Mouse (Mus musculus) cerebellum, adult 9-10 months (tissue): ENCODE measurements around the gene Igtp.
"Not testable (repeated sequence)": the region's sequence is repeated elsewhere in the genome, so short reads cannot be mapped to it uniquely, and the experiment has no call there.

Experiments
- DNase-seq: peaks from one replicate; pipeline ENCODE4 v3.0.0; 2022

Igtp gene

DNA sequence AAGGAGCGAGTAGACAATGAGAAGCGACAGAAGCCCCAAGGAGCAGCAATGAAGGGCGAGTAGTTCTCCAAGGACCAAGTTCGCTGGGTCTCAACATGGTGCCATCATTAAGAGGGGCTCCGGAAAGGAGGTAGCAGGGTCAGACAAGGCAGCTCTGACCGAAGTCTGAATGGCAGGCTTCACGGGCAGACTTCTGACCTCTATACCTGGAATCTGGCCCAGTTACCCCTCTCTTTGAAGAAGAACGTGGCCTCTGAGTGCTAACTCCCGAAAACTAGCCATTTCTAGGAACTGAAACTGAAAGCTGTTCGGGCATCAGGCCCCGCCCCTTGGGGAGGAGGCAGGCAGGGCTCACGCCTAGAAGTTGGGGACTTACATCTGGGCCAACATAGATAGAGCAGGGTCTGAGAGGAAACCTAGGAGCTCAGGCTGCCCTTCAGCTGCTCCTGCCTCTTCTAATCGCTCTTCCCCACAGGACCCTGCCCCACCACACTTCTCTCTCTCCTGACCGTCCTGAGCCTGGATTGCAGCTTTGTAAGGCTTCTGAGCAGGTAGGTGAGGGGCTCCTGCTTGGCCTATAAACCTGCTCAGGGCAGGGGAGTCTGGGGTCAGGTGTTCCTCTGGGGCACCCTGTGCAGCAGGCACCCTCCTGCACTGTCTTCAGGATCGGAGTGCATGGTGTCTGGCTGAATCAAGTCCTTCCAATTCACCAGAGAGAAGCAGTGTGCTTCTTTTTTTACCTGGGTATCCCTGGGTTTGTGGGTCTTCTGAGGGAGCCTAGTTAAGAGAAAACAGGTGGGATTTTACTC, at the start of gene Igtp, which contains the start of gene Irgm2:
Gene Igtp (plus strand): TSS at position 328 of the 809 bp plus-strand sequence.
Gene Irgm2 (plus strand): TSS at position 390 of the 809 bp plus-strand sequence.
- not testable (repeated sequence) for DNase-seq

DNA sequence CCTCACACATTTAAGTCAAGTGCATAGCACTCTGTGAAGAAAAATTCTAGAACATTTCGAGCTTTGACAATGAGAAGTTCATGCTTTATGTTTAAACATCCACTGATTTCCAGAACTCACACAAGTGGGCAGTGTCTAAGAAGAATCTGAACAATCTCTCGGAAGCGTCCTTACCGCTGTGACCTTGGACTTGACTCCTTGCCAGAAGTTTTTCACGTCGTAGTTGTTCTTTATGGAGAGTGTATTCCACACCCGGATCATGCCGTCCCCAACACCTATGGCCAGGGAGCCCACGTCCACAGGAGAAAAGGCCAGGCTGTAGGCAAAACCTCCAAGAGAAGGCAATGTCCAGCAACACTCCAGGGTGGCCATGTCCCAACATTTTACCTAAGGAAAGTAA, 43.9 kb upstream of the Igtp start:
- no peak for DNase-seq

DNA sequence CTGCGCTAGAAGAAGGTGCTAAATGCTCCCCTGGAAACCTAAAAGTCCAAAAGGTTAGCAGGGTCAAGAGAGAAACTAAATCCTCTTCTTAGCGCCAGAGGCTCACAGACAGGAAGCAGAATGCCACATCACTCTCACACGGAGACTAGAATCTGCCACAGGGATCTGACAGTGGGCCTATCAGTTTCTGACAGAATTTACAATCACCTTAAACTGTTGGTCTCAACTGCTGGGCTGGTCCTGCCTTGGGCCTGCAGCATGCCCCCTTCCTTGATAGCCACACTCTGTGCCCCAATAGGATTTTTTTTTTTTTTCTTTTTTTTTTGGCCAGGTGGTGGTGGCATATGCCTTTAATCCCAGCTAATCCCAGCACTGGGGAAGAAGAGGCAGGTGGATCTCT, 42.5 kb upstream of the Igtp start:
- DNase-seq, result no peak

DNA sequence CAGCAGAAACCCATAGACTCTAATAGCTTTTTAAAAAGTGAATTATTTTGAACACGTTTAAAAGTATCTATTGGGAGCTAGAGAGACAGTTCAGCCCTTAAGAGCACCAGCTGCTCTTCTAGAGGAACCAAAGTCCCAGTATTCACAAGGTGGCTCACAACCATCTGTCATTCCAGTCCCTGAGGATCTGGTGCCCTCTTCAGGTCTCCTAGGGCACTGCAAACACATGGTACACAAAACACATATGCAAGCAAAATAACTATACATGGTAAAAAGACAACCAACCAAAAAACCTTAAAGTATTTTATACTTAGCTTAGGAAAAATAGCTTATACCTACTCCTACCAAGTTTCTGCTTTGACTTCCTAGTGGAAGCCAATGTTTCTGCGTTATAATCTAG, 34.3 kb upstream of the Igtp start:
- no peak for DNase-seq

DNA sequence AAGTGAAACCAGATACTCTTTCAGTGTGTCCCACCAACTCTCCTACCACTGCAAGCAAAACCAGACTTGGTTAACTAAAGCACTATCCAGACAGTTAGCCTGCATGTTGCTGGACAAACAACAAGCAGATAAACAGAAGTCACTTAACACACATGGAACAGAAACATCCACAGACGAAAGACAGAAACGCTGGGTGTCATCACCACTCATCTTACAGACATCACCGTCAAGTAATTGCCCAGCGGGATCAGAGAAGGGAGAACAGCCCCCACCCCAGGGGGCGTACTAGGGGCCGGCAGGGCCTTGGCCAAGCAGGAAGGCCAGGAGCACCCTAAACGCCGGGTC, 31.6 kb upstream of the Igtp start:
- DNase-seq, result no peak

DNA sequence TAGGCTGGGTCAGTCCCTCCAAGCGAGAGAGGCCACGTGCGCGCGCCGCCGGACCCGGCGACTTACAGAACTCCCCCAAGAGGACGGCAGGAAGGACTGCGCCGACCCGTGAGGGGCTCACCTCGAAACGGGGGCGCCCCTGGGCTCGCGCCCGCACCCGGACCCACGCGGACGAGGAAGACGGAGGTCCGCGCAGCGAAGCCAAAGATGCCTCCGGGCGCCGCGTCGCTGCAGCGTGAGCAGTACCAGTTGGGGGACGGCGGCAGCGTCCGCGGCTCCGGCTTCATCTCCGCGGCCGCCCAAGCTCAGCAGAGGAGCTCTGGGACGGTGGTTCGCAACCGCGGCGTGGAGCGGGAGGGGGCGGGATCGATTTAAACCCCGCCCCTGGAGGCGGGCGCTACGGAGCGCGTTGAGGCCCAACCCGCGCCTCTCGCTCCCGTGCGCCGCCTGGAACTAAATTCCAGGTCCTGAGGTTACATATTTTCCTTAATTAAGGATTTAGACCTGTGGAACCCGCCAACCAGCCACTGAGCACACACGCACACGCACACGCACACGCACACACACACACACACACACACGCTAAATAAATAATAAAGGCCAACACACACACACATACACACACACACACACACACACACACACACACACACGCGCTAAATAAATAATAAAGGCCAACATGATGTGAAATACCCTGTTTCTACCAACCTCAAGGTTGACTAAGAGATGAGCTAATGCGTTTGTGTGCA, 31.0 kb upstream of the Igtp start, which contains the start of gene Gemin5:
Gene Gemin5 (minus strand): TSS at position 373 of the 749 bp plus-strand sequence.
- DNase-seq, result peak; percentile 85

DNA sequence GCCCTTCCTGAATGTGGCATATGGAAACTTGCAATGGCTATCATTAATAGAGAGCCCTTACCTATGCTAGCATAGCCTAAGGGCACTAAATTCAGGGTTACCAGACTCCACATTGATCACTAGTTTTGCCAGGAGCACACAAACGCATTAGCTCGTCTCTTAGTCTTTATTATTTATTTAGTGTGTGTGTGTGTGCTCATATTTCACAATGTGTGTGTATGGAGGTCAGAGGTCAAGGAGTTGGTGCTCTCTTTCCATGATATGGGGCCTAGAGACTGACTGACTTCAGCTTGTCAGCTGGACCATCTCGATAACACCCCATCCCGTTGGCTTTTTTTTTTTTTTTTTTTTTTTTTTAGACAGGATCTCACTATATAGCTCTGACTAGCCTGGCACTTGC, 29.7 kb upstream of the Igtp start:
- DNase-seq, result no peak

DNA sequence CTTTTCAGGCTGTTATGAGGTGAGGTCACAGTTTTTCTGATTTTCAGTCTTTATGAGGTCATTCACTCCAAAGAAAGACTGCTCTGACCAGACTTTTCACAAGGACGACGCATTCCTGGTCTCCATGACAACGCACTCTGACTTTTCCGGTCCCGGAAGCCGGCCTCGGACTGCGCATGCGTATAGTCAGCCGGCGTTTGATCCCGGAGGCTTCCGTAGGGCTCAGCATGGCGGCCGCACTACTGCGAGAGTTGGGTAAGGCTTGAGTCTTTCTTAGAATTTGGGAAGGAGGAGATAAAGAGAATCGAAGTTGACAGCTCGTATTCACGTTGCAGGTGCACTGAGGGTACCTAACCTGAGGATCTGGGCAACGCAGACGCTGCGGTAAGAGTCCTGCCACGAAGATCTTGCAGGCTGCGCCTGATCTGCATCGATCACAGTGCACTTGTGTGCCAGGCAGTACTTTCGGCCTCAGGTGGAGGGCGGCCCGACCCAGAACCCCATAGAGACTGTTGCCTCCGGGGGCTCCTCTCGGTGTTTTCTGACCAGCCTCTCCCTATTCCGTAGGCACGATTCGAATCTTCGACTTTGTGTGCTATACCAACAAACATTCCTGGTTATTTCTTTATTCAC, 27.8 kb upstream of the Igtp start, which contains the start of gene Mrpl22:
Gene Mrpl22 (plus strand): TSS at position 203 of the 633 bp plus-strand sequence.
- peak; percentile 94 for DNase-seq

DNA sequence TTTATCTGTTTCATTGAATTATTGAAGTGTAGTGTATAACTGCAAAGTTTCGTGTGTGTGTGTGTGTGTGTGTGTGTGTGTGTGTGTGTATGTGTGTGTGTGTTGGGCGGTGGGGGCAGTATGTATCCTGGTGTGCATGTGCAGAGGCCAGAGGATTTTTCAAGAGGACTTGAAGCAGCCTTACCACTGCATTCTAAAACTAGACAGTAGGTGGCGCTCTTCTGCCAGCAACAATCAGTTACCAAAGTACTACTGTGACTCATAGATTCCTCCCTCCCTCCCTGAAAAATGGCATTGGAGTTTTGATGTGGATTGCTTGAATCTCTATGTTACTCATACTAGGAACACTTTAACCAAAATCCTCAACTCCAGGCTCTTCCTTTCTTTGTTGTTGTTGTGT, 19.8 kb upstream of the Igtp start:
- peak; percentile 87 for DNase-seq

DNA sequence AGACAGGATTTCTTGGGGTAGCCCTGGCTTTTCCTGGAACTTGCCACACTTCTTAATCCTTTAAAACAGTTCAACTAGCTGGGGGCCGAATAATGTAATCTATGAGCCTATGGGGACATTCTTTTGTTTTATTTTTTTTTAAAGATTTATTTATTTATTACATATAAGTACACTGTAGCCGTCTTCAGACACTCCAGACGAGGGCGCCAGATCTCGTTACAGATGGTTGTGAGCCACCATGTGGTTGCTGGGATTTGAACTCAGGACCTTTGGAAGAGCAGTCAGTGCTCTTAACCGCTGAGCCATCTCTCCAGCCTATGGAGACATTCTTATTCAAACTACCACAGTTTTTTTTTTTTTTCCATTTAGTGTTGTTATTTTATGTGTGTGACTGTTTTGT, 19.4 kb upstream of the Igtp start:
- DNase-seq, result not testable (repeated sequence)

DNA sequence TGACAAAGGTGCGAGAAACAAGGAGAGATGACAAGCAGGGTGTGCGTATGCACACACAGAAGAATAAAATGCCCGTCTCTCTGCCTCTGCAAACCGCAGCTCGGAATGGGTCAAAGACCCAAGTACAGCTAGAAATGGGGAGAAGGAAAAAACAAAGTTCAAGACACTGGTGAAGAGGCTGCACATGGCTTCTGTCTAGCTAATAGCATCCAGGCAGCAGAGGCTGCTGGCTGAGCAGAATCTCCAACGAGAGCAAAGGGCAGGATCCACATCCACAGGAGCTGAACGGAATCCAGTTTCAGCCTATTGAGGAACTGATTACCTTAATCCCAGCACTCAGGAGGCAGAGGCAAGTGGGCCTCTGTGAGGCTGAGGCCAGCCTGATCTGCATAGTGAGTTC, 18.6 kb upstream of the Igtp start:
- DNase-seq, result no peak

DNA sequence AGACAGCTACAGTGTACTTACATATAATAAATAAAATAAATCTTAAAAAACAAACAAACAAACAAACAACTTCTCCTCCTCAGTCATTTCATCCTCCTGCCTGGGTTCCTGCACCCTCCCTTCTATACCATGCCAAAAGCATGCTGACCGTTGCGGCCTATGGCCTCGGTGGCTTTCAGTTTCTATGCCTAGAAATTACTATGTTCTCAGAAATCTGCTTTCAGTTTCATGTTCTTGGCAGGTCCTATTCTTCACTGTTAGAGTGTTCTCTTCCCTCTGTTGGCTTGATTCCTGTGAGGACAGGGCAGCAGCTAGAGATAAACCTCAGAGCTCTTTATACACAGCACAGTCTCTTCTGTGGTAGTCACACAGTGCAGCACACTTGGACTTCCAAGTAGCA, 15.8 kb upstream of the Igtp start:
- DNase-seq, result no peak

DNA sequence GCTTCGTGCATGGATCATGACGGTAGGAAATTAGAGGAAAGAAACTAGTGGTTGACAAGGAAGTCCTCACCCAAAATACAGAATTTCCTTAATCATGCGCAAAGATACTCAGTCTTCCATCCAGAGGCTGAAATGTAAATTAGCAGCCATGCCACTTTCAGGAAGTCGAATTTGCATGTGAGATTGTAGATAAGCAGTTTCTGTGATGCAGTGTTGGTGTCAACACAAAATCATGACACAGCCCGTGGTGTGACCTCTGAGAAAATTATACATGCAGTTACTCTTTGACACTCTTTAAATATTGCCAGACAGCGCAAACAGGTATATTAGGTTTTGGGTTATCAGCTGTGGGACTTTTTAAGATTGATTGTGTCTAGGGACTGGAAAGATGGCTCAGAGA, 9.7 kb upstream of the Igtp start:
- no peak for DNase-seq

DNA sequence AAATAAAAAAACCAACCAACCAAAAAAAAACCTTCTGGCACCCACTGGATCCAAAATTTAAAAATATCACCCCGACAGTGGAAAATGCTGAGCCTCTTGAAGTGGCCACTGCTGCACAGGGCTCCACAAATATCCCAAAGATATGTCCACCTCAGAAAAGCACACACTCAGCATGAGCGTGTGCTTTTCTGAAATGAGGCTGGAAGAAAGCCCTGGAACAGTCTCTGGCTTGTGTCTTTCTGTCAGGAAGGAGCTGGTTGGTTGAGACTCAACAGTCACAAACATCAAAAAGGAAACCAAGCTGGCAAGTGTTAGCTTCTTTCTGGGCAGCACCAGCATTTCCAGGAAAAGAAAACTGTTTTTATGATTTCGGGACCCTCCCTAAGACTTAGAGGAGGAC, 6.0 kb upstream of the Igtp start:
- DNase-seq, result peak; percentile 63

DNA sequence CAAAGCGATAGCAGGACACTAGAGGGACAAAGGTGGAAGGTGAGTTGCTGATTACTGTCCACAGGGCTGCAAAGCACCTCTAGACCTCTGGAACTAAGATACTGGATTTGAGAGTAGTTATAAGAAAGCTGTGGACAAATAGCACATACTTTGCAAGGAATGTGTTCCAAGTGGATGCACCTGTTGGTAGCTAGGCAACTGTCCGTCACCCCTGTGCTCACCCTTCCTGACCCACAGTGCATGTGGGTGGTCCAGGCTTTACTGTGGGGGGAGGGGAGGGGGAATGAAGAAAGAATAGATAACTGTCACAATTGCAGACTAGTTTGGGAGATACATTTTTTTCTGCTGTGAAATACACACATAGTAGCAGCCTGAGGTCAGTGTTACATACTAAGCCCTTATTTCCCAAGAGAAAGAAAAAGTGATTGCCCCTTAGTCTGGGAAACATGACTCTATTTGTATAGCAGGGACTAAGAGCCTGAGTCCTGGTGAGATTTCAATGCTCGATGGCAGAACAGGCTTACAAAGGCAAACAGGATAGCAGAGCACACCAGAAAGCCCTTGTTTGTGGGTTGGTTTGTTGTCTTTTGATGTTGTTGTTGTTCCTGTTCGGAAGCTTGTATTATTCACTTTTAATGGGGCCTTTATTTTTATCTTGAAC, 5.4 kb upstream of the Igtp start:
- no peak for DNase-seq

DNA sequence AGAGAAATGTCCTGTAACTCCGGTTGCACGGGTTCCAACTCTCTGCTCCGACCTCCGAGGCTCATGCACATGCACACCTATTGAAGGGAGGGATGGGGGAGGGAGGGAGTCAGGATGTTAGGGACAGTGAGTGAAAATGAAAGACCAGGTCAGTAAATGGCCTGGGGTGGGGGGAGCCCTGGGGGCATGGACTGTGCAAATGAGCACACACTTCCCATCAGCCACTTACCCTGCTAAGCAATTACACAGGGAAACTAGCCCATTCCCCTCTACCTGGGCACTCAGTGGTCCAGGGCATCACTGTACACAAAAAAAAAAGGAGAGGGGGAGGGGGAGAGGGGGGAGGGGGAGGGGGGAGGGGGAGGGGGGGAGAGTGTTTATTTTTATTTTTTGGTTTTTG, 693 bp upstream of the Igtp start:
- DNase-seq, result no peak

DNA sequence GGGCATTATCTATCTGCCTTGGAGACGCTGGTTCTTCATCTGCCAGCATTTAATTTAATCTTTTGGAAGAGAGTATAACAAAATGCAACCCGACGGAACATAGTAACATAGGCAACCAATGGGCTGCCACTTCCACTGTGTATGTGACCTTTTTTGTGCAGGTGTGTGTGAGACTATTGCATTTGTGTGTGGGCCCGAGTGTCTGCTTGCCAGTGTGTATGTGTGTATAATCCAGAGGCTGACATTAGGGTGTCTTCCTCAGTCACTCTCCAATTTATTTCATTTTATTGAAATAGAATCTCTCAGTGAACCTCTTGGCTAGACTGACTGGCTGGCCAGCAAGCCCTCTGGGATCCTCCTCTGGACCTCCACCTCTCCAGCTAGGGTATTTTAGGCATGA, 870 bp downstream of the Igtp start:
- no peak for DNase-seq

DNA sequence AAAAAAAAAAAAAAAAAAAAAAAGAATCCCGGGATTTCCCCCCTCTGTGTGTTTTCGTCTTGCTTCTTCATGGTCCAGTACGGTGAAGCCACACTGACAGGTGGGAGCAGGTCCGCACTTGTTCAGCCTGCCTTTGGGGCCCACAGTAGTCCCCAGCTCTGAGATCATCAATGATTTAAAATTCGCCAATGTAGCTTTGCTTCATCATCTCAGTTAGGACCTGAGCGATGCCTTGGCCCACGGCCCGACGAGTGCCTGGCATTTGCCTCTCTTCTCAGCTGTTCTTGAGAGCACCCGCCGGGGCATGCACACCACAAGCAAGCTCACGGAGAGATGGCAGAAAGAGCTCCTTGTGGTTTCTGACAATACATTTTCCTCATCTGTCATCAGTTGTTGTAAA, 1.7 kb downstream of the Igtp start:
- no peak for DNase-seq

DNA sequence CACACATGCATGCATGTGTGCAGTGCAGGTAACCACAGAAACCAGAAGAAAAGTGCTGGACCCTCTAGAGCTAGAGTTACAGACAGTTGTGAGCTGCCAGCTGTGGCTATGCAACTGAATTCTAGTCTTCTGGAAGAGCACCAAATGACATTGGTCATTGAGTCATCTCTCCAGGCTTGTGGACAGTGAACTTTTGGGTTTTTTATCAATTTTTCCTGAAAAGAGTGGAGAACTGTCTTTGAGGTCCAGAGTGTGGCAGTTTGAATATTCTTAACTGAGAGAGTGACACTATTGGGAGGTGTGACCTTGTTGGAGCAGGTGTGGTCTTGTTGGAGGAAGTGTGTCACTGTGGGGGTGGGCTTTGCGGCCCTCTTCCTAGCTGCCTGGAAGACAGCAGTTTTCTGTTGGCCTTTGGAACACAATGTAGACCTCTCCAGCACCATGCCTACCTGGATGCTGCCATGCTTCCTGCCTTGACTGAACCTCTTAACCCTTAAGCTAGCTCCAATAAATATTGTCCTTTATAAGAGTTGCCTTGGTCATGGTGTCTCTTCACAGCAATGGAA, 11.0 kb downstream of the Igtp start:
- no peak for DNase-seq

DNA sequence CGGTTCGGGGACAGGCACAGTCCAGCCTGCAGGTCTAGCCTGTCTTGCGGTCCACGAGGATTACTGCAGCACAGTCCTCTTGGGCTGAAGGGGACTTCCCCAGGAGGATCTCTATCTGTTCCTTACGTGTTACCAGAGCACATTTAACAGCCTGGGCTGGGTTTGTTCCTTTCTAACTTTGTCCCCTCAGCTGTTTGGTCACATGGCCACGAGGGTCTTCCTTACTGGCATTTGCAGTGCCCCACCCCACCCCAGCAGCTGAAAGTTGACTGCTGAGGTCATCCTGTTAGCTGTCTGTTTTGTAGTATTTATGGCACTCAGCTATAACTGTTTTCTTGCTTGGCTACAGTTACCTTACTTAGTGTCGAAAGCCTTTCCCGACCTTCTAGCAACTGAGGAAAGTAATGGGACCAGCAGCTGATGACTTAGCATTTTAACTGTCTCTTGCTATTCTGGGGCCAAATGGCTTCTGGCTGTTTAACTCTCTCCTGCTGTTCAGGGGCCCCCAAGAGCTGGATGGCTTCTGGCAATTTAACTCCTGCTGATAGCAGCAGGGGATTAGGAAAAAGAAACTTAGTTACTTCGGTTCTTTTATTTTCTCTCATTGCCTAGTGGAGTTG, 11.8 kb downstream of the Igtp start:
- DNase-seq, result no peak

DNA sequence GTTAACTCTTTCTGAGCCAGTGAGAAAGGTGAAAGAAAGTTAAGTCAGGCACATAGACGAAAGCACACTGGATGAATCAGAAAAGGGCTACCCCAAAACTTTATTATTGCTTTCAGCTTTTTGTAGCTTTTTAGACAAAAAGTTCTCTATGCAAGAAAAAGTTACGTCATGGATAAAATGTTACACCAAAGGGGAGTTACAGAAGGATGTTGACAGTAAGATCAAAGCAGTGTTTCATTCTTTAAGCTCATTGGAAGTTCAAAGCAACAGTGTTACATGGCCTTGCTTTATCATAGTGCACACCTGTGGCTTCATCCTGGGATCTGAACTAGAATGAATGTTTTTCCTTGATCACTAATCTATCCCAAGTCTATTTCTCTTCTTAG, 12.3 kb downstream of the Igtp start:
- no peak for DNase-seq

DNA sequence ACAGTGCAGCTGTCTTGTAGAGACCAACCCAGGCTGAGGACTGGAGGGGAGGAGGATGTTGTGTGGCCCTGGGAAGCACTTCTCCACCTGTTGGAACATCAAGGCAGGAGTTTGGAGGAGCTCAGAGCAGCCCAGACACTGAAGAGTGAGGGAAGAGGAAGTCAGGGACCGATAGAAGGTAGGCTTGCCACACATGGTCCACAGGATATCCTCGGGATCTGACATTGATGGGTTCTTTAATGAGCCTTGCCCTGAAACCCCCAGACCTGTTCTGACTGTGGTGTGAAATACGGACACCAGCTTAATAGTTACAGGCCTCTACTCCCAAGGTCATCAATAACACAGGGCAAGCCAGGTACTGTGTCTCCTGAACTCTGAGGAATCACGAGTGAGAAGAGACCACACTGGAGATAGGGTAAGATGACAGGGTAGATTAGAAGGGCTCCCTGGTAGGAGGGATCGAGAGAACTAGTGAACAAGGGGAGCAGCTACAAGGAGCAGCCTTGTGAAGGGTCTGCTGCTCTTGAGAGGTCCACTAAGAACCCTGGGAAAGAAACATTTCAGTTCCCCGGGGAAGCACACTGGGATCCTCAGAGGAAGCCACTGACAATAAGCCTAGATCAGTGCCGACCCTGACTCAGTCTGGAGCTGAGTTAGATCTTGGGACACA, 14.5 kb downstream of the Igtp start:
- no peak for DNase-seq
